Mouse (Mus musculus) erythroblast, embryonic 14.5 days (primary cell): ENCODE results near the gene Gm12355.
"Not testable (repeated sequence)": the region's sequence is repeated elsewhere in the genome, so short reads cannot be mapped to it uniquely, and the experiment has no call there.

Experiments used
- GATA1 ChIP-seq: IDR thresholded peaks from 2 replicates; pipeline ENCODE4 v1.6.1; 2012; ENCODE audit warnings: low read length, inconsistent platforms, mixed read lengths
- TAL1 ChIP-seq: IDR thresholded peaks from 3 replicates; pipeline ENCODE4 v1.6.1; 2012; ENCODE audit warnings: low read length, inconsistent platforms, mixed read lengths

- not testable (repeated sequence) for TF ChIP-seq GATA1, TAL1
These were observed 47.7 kb upstream of the Gm12355 start for GRCm38 (mm10) chr11:98673136-98673535.
